Mouse (Mus musculus) cerebral cortex, adult 2 months (tissue): ENCODE data around the gene Pip4k2c.

Experiments
- WGBS: fragments of 180-500 bp; shearing (Covaris S2); methylation state at CpG from one replicate; pipeline ENCODE4 v1.1.7; 2018; 5-methylcytosine and 5-hydroxymethylcytosine counted together

Gene Pip4k2c

DNA sequence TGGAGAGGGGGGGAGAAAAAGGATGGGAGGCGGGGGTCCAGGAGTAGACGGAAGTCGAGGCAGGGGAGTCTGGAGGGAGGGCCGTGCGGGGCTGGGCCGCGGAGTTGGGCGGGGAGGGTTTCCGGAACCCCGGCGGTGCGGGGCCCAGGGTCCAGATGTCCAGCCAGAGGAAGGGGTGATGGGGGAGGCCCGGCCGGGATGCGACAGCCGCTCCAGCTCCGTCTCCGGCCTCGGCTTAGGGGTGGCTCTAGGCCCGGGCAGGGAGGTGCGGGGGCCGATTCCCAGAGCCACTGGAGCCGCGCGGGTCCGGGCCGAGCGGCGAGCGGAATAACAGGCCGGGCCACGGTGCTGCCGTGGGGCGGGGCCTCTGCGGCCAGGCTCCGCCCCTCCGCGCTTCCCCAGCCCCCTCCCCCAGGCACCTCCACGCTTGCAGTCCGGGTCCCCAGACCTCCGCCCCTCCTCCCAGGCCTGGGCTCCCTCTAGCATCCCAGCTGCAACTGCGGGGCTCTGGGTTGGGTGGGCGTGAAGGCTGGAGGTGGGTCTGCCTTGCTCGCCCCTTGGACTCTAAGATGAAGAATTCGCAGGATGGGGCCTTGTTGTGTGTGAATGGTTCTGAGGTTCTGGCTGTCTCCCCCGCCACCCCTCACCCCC lies 22.8 kb downstream of the Pip4k2c start:
- under 1% methylated on average over 46 of the region's 46 CpGs for WGBS

DNA sequence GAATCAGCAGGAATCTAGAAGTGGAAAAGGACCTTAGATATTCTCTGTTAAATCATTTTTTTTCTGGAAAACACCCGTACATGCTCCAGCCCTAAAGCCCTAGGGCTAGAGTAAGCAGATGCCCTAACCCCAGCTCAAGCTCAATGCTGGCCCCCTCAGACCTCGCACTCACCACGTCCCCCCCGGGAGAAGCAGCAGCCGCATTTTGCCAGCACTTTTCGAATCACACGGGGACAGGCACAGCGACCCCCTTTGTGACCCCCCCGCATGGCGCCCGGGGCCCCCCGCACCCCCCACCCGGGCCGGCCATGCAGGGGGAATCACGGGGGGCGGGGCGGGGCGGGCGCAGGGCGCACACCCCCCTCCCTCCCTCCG lies 23.3 kb downstream of the Pip4k2c start:
- WGBS, result 2% methylated on average over 20 of the region's 21 CpGs

DNA sequence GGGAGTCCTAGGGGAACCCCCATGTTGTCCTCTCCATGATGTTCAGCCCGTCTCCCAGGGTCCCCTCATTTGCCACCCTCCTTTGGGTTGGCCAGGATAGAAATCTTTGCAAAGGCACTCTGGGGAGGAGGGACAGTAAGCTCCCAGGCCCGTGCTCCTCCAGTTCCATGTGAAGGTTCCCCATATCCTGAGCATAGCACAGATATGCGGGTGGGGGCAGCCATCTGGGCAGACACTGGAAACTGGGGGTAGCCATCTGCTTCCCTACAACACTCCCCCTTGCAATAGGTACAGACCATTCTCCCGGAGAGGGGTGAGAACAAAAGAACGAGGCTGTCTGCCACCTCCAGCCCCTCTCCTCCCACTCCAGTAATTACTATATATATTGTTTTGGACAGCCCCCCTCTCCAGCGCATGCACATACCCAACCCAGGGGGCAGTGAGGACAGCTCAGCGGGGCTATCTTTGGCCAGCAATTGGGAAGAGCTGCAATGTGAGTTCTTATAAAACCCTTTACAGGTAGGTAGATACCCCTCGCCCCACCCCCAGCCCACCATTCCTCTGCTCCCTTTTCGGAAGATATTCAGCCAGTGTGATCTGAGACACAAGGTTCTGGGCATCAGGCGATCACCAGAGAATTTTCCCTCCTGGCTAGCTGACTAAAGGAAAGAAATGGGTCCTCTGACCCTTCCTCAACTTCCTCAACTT lies 23.9 kb downstream of the Pip4k2c start:
- WGBS, result 45% methylated on average over 10 of the region's 10 CpGs

DNA sequence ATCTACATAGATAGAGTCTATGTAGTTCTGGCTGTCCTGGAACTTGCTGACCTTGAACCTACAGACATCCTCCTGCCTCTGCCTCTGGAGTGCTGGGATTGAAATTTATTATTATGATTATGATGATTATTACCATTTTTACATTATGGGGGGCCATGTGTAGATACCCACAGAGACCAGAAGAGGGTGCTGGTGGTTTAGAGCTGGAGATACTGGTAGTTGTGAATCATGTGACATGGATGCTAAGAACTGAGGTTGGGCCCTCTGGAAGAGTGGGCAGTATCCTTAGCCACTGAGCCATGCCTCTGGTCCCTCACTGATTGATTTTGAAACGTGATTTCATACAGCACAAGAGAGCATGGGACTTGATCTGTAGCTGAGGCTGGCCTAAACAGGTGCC lies 24.9 kb downstream of the Pip4k2c start:
- WGBS, result 83% methylated on average over 1 of the region's 1 CpGs

DNA sequence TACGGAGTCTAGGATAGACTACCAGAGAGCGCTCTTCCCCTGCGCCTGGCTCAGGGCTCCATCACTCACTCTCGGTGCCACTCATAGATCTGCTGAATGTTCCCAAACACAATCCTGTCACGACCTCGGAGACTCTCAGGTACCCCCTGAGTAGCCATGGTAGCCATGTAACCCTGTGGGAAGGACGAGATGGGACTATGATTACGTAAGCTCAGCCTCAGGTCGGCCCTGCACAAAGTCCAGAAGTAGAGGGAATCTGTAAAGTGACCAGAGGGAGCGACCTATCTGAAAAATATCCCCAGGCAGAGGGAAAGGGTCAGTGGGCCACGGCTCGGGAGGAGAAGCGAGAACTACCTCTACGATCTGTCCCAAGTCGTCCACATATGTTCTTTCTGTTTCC lies 25.9 kb downstream of the Pip4k2c start:
- 89% methylated on average over 15 of the region's 15 CpGs for whole genome bisulfite sequencing

DNA sequence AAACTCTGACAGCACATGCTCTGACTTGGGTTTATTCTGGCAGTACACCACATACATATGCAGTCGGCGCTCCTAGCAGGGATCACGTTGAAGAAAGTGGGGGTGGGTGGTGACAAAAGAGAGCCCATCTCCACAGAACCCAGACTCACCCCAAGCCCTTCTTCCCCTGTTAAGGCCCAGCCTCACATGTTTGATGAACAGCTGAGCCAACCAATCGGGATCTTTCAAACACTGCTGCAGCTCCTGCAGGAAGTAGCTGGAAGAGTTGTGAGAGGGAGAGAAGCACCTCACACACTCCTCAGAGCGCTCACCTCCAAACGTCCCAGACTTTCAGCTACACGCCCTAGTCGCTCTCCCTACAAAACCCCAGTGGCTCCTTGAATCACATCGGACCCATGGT lies 26.3 kb downstream of the Pip4k2c start:
- WGBS, result 63% methylated on average over 9 of the region's 9 CpGs

DNA sequence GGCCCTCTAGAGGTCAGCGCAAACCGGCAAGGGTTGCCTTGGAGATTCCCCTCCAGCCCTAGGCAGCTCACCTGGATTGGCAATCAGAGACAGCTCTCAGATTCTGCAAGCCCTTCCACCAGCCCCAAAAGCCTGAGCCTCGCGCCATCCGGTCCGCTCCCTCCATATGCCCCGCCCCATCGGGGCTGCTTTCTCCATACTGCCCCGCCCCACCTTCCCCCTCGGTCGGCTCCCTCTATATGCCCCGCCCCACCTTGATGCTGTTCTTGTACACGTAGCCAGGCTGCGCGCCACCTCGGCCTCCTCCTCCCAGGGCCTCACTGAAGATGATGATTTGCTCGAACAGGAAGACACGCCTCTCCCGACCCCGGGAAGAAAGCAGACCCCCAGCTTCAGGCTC lies 27.6 kb downstream of the Pip4k2c start:
- 43% methylated on average over 20 of the region's 20 CpGs for WGBS

DNA sequence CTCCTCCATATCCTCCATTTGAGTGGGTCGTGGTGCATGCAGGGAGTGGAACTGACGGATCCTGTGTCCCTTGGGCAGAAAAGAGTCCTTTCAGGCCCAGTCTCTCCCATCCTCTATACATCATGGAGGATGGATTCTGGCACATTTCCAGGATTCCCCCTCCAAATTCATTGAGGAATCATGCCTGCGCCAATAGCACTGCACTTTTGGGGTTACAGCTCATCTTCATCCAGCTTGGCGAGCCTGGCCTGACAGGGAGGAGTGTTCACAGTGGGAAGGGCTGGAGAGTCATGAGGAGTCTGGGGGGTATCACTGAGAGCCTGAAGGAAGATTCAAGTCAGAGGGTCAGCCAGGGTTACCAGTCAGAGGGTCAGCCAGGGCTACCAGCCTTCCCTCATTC lies 28.8 kb downstream of the Pip4k2c start:
- 76% methylated on average over 4 of the region's 4 CpGs for WGBS

DNA sequence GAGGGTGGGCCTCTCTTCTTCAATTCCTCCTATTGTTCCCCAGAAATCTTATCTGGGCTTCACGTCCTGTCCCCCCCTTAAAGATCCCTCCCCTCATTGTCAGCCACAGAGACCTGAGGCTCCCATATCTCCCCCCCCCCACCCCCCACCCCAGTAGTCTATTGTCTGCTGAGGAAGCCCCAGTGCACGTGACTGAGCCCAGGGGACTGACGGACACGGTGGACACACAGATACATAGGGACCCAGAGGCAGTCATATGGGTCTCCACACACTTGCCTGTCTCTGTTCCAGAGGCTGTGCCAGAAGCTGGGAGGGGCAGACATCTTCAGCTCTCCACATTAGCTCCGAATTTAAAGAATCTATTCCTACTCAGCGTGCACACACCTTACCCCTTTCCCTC lies 29.8 kb downstream of the Pip4k2c start:
- 63% methylated on average over 6 of the region's 6 CpGs for WGBS

DNA sequence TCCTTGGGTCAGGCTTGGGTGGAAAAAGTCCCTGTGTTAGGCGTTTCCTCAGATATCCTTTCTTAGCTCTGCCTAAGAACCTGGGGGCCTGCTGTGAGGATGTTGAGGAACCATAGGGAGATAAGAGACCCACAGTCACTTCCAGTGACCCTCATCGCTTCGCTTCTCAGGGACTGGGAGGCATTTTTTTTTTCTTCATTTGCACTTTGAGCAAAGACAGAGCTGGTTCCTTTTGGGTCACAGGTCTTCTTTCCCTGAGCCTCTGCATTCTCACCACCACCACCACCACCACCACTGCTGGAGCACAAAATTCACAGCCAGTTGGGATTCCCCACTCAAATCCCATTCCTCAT lies 30.7 kb downstream of the Pip4k2c start:
- WGBS, result 69% methylated on average over 3 of the region's 3 CpGs

DNA sequence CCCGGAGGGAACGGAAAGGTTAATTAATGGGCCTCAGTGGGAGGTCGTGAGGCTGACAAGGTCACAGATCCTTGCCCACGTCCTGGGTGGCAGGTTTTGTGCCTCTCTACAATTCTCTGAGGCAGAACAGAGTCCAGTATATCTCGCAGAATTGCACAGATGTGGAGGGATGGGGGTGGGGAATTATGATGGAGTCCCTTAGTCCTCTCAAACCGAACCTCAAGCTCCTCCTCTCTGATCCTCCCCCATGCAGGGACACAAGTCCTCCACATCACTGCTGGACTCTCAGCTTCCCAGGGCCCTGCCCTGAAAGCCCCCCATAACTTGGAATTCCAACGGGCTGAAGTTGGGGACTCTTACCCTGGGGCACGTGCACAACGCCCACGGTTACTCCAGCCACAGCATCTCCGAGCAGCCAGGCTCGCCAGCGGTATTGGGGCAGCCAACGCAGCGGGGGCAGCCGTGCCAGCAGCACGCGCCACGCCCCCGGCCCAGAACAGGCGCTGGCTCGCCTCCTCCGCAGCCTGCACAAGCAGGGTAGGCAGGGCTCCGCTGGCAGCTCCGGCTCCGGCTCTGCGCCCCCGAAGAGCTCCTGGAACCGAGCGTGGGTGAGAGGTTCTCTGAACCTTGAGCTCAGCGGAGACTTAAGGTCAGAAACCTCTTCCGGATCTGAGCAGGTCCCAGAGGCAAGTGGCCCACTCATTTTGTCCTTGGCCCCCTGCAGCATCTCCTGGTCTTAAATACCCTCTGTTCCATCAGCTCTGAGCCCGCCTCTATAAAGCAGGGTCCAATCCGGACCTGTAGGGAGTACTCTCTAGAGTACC lies 31.3 kb downstream of the Pip4k2c start, which contains the start of gene Slc26a10:
Gene Slc26a10, minus strand, starts transcription at position 775 of the 824 bp plus-strand sequence.
- WGBS, result 5% methylated on average over 34 of the region's 34 CpGs

DNA sequence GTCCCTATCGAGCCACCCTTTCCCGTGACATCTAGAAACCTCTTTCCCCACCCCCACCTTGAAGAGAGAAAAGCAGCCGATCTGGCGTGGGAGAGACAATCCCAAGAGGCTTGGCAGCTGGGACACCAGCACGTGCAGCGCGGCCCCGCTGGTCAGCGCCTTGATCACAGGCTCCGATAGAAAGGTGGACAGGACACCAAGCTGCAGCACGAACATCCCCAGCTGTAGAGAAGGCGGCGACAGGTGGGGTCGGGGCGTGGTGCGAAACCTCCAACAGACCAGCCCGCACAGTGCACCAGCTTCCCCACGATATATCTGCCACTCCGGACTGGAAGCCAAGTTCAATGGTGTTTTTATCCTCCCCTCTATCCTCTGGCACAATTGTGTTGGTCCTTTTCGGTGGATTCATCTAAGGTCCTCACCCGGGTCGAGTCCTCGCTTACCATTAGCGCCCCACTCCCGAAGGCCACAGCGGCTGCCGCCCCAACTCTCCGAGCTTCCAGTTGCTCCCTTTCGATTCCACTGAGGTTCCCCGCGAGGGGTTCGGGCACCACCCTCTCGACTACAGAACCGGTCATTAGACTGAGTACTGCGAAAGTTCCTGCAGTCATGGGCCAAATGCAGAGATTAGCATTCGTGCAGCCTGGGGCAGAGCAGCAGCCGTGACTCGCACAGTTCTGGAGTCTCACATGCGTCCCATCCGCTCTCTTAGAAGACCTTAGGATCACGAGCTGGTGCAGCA lies 32.9 kb downstream of the Pip4k2c start:
- WGBS, result 9% methylated on average over 41 of the region's 41 CpGs

DNA sequence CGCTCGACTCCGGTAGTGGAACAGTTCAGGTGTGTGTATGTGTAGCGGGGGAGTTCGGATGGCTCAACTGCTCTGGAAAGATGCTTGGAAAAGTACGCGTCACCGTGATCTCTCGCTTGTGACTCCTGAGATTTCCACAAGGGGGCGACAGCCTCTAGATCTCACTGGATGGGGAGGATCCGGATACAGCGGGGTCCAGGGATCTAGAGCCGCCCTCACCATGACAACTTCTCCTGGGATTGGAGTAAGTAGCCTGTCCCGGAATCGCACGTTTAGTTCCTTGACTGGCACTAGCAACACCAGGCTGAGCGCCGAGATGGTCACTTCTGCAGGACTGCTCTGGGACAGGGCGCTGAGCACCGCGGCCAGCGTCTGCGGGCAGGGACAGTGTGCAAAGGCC lies 33.7 kb downstream of the Pip4k2c start:
- 3% methylated on average over 23 of the region's 23 CpGs for WGBS

DNA sequence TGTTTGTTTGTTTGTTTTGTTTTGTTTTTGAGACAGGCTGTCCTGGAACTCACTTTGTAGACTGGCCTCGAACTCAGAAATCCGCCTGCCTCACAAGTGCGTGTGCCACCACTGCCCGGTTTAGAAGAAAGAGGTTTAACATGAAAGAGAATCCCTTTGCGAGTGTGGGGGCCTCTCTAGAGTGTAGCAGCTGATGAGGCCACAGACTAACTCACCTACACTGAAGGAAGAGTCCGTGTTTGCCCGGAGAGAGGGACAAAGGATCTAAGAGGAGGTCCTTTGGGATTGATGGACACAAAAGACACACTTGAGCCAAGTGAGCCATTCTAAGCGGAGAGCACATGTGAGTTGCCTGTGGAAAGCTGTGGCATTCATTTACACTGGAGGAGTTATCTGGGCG lies 34.1 kb downstream of the Pip4k2c start:
- 25% methylated on average over 9 of the region's 9 CpGs for WGBS

DNA sequence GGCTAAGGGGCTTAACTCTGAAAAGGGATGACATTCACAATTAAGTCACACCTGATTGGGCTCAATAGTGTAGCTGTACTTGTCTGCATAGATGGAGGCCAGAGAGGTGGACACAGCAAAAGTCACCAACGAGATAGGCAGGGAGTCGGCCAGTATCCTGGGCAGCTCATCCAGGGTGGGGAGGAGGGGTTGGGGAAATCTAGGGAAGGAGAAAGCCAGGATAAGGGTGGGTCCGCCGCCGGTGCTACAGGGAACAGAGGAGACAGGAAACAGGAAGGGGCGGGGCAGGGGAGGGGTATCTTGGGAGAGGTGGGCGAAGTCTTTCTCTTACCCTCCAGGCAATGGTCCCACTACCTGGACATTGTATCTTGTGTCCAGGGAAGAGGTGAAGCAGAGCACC lies 34.6 kb downstream of the Pip4k2c start:
- 29% methylated on average over 7 of the region's 7 CpGs for WGBS

DNA sequence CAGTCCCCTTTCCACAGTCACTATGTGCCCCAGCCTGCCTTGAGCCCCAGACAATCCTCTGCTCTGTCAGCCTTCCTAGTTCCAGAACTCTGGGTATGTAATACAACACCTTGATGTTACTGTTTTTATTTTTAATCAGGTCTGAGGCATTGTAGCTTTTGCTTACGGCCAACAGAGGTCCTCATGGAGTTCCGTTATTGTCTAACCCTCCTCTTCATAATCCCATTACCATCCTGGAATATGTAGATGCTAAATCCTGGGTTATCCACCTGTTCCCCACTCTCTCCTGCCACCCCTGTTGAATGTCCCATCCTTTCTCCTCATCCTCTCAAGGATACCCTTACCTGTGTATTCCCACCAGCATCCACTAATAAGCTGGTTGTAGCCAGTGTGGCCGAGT lies 35.2 kb downstream of the Pip4k2c start:
- WGBS, result 37% methylated on average over 3 of the region's 3 CpGs

DNA sequence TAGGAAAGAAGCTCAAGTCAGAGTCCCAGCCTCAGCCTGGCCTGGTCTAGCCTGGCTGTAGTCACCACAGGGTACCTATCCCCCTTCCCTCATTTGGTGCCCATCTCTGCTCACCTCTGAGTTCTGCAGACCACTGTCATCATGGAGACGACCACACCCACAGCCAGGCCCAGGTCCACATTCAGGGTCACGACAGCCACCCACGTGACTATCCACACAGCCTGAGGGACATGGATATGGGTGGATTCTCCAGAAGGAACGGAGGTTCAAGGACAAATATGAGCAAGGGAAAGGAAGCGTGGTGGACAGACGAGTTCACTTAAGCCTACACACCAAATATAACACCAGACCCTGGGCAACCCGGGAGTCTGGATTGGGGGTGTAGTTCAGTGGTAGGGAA lies 37.2 kb downstream of the Pip4k2c start:
- 85% methylated on average over 7 of the region's 7 CpGs for WGBS

DNA sequence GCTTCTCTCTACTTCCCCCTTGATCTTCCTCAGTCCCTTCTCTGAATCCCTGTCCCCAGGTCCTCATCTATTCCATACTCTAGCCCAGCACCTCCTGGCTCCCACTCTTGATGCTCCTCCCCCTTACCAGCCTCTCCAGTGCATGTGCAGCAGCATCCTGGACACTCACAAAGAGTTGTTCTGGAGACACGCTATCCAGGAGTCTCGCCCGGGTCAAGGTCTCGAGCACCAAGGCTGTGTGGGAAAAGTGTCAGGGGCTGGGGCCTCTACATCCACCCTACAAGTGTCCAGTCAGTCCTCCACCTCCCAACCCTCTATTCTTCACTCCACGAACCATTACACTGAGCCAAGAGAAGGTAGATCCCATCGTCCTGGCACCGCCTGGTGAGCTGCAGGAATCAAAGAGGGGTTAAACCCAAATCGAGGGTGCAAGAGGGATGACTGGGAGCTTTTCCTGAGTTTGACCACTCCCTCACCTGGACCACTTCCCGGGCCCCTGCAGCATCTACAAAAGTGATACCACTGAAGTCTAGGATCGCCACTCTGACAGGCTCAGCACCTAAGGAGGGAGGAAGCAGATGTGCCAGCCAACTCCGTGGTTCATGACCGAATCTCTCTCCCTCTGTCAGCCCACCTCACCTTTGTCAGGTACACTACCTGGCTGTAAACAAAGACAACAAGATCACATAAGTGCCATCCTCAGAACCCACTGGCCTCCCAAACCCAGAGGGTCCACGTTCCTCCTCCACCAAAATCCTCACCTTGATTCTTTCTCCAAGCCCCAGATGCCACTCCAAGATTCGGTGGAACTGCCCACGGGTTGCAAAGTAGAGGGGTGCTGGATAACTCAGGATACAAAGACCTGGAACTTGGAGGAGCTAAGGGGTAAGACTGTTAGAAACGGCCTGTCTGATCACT lies 38.0 kb downstream of the Pip4k2c start:
- 77% methylated on average over 16 of the region's 16 CpGs for WGBS

DNA sequence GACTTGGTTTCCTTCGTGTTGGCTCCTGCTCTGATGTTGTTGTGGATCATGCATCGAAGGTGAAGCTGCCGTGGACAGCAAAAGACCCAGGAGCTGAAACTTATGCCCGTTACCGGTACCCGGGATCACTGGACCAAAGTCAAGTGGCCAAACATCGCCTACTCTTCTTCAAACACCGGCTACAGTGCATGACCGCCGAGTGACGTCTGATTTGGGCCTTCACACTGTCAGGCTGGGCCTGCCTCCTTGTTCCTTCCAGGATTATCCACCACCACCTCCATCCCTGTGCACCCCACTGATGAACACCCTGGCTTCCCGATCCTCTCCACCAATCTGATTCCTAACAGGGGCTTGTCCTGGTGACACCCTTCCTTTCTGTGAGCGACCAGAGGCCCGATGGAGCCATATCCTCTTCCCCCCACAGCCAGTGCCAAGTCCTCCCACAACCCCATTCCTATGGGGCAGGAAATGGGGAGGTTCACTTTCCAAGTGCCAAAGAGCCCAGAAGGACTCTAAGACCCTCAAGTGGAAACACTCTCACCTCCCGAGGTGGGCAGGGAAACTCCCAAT lies 39.7 kb downstream of the Pip4k2c start:
- 86% methylated on average over 15 of the region's 15 CpGs for WGBS

DNA sequence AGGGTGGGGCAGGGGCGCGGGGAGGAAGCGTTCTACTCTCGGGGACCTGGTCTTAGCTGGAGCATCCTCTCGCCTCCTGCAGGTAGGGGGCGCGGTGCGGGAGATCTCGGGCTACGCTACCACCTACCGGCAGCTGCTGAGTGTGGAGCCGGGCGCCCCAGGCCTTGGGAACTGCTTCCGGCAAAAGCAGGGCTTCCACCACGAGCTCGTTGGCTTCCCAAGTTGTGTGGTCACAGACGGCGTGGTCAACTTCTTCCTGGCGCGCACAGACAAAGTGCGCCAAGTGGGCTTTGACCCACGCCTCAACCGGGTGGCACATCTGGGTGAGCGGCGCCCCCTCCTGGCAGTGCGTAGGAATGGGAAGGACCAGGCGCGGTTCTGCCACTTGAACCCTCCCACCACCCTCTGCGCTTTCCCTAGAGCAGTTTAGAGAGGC lies 40.5 kb downstream of the Pip4k2c start:
- 6% methylated on average over 28 of the region's 29 CpGs for WGBS

DNA sequence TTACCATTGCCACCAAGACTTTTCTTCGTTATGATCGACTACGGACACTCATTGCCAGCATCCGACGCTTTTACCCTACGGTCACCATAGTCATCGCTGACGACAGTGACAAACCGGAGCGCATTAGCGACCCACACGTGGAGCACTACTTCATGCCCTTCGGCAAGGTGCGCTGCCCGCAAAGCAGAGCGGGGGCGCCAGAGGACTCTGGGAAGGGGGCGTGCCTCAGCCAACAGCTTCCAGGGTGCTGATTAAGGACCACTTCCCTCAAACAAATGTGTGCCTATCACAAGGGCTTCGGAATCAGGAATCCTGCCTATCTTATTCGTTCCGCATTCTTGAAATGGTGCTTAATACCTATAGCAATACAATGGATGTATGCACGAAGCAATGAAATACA lies 41.4 kb downstream of the Pip4k2c start:
- 25% methylated on average over 22 of the region's 22 CpGs for WGBS
